Mouse (Mus musculus) liver, adult 2 months (tissue): ENCODE measurements around the gene Ap5b1.

ENCODE experiments used
- CTCF ChIP-seq: fragments of 200-500 bp; IDR thresholded peaks from 2 replicates; pipeline ENCODE4 v1.5.1; 2011; ENCODE audit warnings: low read depth, low read length, control low read depth
- POLR2A ChIP-seq: fragments of 200-500 bp; IDR thresholded peaks from 2 replicates; pipeline ENCODE4 v1.6.1; 2011; ENCODE audit warnings: low read length, control low read depth; ENCODE audit not compliant: insufficient read depth; ENCODE audit errors: extremely low read depth

- no peak for TF ChIP-seq CTCF
- TF ChIP-seq POLR2A, result no peak
These were observed 37.3 kb downstream of the Ap5b1 start for GRCm38 (mm10) chr19:5605126-5605525.
